Mouse (Mus musculus) heart, adult 2 months (tissue): ENCODE results near the gene Rps10.

Experiments
- CTCF ChIP-seq: fragments of 200-600 bp; IDR thresholded peaks from 2 replicates; pipeline ENCODE4 v1.8.1; 2022; ENCODE audit warnings: antibody characterized with exemption, mild to moderate bottlenecking, moderate library complexity
- EP300 ChIP-seq: fragments of 200-500 bp; IDR thresholded peaks from 2 replicates; pipeline ENCODE4 v1.6.1; 2011; ENCODE audit warnings: low read depth, low read length, control low read depth; ENCODE audit not compliant: insufficient read depth
- POLR2A ChIP-seq: fragments of 200-500 bp; IDR thresholded peaks from 2 replicates; pipeline ENCODE4 v1.6.1; 2011; ENCODE audit warnings: mild to moderate bottlenecking, low read depth, low read length, control low read depth; ENCODE audit not compliant: insufficient read depth

GRCm38 (mm10) chr17:27645807-27646206 lies 9.3 kb upstream of the Rps10 start:
- TF ChIP-seq POLR2A (no peak), CTCF (no peak), EP300 (no peak)
